Mouse (Mus musculus) right cerebral cortex, postnatal 10 days (tissue): ENCODE results near the gene Ier5.
A peak's percentile ranks its signal among the peaks of the same experiment; 100 is the strongest.

Experiments
- DNase-seq, 2 experiments: peaks; one replicate each; pipeline ENCODE4 v3.0.0; 2021; ENCODE audit warnings: low spot score in 2 of 2

Gene Ier5

GRCm38 (mm10) chr1:155082158-155082964 lies 17.1 kb downstream of the Ier5 start:
- no peak for DNase-seq

DNA sequence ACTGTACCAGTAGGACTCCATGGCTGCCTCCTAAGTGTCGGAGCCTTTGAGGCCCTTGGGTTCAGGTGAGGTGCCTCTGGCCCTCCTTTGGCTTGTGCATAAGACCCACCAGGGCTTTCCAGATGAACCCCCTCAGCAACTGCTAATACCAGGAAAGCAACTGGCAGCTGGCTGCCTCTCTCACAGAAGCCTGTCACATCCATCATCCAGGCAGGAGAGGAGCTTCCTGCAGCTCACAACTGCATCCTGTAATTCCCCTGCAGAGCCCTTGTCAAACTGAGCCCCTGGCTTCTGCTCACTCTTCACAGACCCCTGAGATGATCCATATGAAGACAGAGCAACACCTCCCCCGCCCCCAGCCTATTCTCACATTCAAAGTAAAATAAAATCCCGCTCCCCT lies 21.8 kb downstream of the Ier5 start:
- DNase-seq, result peak in 1 of 2 experiments; percentile 32

DNA sequence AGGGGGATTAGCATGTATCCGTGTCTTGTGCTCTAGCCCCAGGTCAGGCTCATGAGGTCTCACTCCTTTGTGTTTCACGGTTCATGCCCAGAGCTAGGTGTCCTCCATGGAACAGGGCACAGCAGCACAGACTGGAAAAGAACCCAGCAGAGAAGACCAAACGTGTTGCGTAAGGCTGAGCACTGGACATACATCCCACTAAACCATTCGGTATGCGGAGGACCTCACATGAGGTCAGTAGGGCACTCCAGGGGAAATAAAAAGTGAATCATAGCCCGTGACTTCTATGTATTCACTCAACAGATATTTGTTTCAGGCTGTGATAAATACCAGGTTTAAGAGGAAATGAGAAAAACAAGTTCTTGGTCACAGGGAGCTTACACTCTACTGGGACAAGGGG lies 23.6 kb downstream of the Ier5 start:
- no peak for DNase-seq

- DNase-seq, result peak in 1 of 2 experiments; percentile 33
Observed at GRCm38 (mm10) chr1:155074856-155075255, 24.6 kb downstream of the Ier5 start.

GRCm38 (mm10) chr1:155073905-155074304 lies 25.5 kb downstream of the Ier5 start:
- DNase-seq, result no peak

GRCm38 (mm10) chr1:155073133-155073532 lies 26.3 kb downstream of the Ier5 start:
- no peak for DNase-seq

DNA sequence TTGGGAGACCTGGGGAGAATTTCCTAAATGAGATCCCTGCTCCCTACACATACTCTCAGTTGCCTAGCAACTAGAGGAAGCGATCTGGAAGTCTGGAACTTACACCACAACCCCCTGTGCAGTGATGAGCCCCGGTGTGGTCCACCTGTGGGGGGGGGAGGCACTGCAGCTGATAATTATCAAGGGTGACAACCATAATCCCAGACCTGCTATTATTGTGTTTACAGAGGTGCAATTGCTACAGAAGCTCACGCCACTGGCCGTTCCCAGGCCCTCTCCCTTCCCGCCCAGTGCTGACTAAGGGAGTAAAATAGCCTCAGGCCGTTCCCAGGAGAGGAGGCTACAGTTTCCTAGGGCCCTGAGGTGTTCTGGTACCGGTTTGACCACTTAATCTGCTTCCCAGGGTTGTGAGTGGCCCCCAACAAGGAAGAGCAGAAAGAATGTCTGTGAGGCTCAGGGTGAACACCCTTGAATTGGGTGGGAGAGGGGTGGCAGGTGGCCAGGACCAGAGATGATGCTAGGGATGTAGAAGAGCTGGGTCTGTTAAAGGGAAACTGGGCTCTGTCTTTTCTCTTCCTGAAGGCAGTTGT lies 28.1 kb downstream of the Ier5 start:
- DNase-seq, result peak; percentile 41 to 50

GRCm38 (mm10) chr1:155070561-155071286 lies 28.7 kb downstream of the Ier5 start:
- no peak for DNase-seq

- peak in 1 of 2 experiments; percentile 27 for DNase-seq
Observed at GRCm38 (mm10) chr1:155069696-155070095, 29.7 kb downstream of the Ier5 start.

DNA sequence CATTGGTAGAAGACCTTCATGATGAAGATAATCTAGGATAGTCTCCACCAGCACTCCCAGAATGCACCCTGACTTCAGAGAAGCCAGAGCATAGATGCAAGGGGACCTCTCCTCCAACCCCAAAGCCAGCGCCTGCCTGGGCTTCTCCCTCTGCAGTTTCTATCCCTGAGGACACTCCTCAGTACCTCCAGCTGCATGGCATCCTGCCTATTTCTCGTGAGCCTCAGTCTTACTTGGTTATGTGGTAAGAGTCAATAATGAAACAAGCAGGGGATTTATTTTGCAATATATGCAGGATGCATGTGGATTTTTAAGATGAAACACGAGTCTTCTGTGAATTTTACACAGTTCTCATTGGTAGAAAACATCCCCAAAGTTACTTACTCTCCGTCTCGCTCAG lies 33.2 kb downstream of the Ier5 start:
- no peak for DNase-seq

- no peak for DNase-seq
Observed at GRCm38 (mm10) chr1:155065068-155065701, 34.3 kb downstream of the Ier5 start.

DNA sequence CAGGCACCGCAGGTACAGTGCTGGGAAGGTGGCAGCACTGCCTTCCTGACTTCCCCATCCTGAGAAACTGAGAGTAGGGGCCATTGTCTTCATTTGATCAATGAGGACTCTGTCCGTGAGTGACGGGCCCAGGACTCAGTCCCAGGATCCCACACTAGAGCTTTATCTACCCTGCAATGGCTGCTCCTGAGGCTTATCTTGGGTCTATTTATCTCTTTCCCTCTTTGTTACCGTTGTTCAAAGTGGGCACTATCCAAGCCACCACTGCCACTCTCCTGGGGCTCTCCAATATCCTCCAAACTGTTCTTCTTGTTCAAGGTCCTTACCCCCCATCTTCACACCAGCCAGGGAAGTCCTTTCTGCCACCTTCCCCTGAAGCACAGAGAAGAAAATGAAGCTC lies 34.8 kb downstream of the Ier5 start:
- DNase-seq, result no peak

DNA sequence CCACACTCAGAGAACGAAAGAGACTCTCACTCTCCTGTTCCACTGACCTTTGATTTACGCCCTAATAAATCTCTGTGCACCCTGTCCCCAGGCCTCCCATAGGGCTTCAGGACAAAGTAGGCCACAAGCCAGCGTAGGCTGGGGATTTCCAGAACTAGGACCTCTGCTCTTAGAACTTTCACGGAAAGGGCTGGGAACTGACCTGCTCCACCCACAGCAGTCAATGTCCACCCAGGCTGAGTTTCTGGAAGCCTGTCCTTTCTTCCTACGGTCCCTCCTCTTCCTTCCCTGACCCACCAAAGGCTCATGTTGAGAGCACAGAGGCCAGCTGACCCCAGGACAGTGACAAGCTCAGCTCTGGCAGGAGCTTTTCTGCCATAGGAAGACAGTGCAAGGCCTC lies 35.3 kb downstream of the Ier5 start:
- DNase-seq, result no peak

GRCm38 (mm10) chr1:155062963-155063362 lies 36.5 kb downstream of the Ier5 start:
- peak; percentile 72 to 73 for DNase-seq

DNA sequence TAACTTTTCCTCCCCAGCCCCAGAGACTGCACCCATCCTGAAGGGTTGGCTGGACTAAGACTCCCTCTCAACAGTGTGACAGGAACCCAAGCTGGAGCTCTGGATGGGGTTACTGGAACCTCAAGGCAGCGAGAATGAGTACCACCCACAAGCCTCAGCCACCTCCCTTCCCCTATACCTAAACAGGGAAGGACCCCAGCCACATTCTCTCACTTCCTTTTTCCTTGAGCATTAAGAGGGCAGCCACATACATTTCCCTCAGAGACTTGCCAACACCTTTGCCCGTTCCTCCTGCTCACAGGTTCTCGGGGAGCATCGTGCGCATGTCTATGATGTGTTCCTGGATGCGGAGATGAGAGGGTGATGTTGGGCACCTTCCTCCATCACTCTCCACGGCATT lies 37.4 kb downstream of the Ier5 start:
- no peak for DNase-seq

GRCm38 (mm10) chr1:155060832-155061801 lies 38.3 kb downstream of the Ier5 start:
- DNase-seq, result no peak

GRCm38 (mm10) chr1:155060261-155060660 lies 39.2 kb downstream of the Ier5 start:
- peak in 1 of 2 experiments; percentile 29 for DNase-seq

DNA sequence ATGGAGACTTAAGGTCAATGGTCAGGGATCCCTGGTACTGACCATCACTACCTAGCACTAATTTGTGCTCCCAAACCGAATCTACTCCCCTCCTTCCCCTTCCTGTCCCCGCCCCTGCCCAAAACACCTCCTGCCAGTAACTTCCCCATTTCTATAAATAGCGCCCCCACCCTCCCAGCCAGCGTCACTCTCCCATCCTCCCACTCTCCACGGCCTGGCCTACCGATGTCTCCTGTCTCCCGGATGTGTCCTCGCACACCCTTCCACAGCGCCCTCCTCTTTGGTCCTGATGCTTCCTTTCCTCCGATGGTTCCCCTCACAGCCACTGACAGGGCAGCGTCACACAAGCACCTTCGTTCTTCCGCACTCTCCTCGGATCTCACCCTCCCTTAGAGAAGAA lies 39.9 kb downstream of the Ier5 start:
- DNase-seq, result peak; percentile 61 to 66

DNA sequence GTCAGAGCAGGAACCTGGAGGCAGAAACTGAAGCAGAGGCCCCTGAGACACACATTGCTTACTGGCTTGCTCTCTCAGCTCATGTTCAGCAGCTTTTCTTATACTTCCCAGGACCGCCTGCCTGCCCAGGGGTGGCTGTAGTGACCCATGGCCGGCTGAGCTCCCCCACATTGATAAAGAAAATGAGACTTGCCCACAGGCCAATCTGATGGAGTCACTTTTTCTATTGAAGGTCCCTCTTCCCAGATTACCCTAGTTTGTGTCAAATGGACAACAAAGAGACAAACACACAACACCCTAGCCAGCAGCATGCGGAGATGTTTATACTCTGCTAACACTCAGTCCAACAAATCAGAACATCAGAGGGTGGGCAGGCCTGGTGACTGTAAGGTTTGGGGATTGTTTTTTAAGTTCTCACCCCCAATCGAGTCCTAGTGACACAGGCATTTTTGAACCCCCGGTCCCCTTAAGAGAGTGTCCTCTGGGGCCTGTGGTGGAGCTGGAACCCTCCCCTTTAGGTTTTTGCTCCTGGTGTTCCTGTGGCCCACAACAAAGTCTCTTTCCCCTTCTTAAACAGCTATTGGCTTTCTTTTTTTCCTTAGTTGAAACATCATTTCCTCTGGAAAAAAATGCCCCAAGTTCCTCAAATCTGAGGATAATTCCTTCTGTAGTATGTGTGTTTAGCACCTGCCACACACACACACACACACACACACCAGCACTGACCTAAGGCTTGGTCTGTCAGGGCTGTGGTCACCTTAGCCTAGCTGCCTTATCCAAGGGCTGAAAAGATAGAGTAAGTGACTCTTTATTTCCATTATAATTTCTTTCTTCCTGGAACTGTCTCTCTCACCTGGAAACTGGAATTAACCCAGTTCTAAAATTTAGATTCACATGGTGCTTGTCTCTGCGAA lies 41.1 kb downstream of the Ier5 start:
- DNase-seq, result no peak

DNA sequence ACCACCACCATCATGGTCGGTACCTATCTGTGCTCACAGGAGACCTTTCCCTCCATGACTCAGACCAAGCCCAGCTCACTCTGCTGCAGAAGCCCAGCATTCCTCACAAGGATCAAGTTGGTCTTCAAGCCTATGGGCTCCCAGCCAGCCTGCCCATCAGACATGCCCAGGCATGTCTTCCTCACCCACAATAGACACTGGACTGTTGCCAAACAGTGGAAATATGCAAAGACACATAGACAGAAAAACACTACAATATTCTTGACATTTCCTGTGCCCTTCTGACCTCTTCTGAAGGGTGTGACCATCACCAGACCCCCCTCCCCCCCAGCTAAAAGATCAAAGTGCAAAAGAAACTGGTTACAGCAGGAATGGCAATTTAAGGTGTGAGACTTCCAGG lies 43.3 kb downstream of the Ier5 start:
- no peak for DNase-seq
